Mouse (Mus musculus): Measurements from ENCODE around the gene Myh7. TPM values are rescaled to one million over a fixed set of nuclear protein-coding genes. Genes with fewer than 3 reads are reported as not detected.
A peak's percentile ranks its signal among the peaks of the same experiment; 100 is the strongest.
"Not testable (repeated sequence)": the region's sequence is repeated elsewhere in the genome, so short reads cannot be mapped to it uniquely, and the experiment has no call there.

The Myh7 gene
- total RNA-seq, 4 experiments from 2014 or later, result 10.0 to 21.2 (median 13.1) TPM

DNA sequence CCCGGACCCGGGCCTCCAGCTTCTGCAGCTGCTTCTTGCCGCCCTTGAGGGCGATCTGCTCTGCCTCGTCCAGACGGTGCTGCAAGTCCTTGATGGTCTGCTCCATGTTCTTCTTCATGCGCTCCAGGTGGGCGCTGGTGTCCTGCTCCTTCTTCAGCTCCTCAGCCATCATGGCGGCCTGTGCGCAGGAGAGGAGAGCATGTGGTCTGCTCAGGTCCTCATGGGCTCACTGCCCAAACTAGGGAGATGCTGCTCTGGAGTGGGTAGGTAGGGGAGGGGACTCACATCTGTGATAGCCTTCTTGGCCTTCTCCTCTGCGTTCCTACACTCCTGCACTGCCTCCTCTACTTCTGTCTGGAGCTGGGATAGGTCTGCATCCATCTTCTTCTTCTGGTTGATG is 21.6 kb downstream of the Myh7 start:
- not testable (repeated sequence) for DNase-seq (ENCODE audit: low spot score in 2 of 2)

DNA sequence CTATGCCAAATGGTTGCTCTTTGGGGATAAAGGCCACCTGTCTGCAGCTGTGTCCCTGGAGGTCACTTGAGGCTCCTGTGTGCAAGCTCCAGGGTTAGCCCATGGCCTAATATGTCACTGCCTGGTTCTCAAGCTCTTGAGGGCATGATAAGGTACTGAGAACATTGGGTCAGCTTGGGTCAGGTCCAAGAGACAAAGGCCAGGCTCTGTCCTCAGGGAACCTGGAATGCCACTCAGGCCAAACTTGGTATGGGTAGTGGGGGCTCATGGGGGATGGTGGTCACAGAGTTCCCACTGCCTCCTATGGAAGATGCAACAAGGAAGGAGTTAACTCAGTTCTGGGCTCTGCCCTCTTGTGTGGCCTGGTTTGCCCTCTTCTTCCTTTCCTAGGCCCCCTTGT is 26.1 kb downstream of the Myh7 start:
- DNase-seq (ENCODE audit: low spot score in 2 of 2), result no peak

- DNase-seq (ENCODE audit: low spot score in 2 of 2), result no peak
Observed at GRCm38 (mm10) chr14:54967874-54968273, 26.6 kb downstream of the Myh7 start.

GRCm38 (mm10) chr14:54966320-54966977 is 28.0 kb downstream of the Myh7 start, which contains the start of gene Myh6:
Myh6 (minus strand) TSS chr14:54966927.
- DNase-seq (ENCODE audit: low spot score in 2 of 2), result no peak

GRCm38 (mm10) chr14:54965631-54966030 is 28.8 kb downstream of the Myh7 start:
- DNase-seq (ENCODE audit: low spot score in 2 of 2), result no peak

DNA sequence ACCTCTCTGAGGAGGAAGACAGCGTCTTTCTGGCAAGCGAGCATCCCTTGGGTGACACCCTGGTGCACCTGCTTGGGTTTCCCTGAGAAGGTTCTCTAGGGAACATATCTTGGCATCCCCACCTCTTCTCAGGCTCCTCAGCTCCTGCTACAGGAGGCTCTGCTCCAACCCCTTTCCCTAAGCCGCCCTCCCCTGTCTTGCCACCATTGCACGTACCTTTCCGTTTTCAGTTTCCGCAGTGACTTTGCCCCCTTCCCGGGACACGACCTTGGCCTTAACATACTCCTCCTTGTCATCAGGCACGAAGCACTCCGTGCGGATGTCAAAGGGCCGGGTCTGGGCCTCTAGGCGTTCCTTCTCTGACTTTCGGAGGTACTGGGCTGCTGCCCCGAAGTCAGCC is 29.4 kb downstream of the Myh7 start:
- DNase-seq (ENCODE audit: low spot score in 2 of 2), result no peak

DNA sequence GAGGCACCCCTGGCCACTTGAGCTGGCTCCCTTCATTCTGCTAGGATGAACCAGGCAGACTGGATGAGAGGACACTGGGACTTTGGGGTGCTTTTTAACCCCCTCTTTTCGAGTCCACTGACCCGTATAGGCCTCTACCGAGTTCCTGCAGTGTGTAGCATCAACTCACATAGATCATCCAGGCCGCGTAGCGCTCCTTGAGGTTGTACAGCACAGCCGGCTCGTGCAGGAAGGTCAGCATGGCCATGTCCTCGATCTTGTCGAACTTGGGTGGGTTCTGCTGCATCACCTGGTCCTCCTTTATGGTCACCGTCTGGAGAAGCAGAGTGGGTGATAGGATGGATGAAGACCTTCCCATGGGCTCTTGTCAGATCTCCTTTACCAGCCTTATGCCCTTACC is 30.7 kb downstream of the Myh7 start:
- no peak for DNase-seq (ENCODE audit: low spot score in 2 of 2)

GRCm38 (mm10) chr14:54962714-54963113 is 31.7 kb downstream of the Myh7 start:
- no peak for DNase-seq (ENCODE audit: low spot score in 2 of 2)

DNA sequence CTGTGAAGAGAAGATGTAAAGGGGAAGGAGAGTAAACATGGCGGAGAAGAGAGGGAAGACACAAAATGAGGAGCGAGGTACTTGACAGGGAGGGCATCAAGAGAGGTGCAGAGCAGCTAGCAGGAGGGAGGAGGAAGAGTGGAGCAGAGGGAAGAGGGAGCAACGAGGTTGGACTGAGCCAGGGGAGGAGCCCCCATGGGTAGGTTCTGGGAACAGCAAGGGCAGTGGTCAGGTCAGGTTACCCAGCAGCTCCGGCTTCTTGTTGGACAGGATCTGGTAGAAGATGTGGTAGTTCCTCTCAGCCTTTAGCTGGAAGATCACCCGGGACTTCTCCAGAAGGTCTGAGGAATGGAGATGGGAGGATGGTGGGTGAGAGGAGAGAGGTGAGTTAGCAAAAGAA is 32.9 kb downstream of the Myh7 start:
- no peak for DNase-seq (ENCODE audit: low spot score in 2 of 2)

DNA sequence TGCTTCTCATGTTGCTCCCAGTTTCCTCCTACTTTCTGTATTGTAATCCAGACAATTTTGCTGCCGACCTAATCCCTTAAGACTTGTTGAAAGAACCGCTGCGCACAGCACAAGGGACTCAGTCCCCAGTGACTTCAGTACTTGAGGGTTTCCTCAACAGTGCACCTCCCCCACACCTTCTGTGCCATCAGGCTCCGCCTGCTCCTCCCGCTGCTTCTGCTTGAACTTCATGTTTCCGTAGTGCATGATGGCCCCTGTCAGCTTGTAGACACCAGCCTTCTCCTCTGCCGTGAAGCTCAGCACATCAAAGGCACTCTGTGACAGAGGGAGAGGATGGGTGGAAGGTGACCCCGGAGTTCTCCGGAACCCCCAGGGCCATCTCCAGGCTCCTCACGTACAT is 33.7 kb downstream of the Myh7 start:
- peak in 1 of 2 experiments; percentile 43 for DNase-seq (ENCODE audit: low spot score in 2 of 2)

GRCm38 (mm10) chr14:54959853-54960613 is 34.4 kb downstream of the Myh7 start:
- DNase-seq (ENCODE audit: low spot score in 2 of 2), result not testable (repeated sequence)

GRCm38 (mm10) chr14:54959197-54959596 is 35.2 kb downstream of the Myh7 start:
- DNase-seq (ENCODE audit: low spot score in 2 of 2), result no peak

GRCm38 (mm10) chr14:54958503-54958902 is 35.9 kb downstream of the Myh7 start:
- DNase-seq (ENCODE audit: low spot score in 2 of 2), result no peak

GRCm38 (mm10) chr14:54956533-54956932 is 37.9 kb downstream of the Myh7 start:
- DNase-seq (ENCODE audit: low spot score in 2 of 2), result no peak

GRCm38 (mm10) chr14:54955481-54955880 is 38.9 kb downstream of the Myh7 start:
- no peak for DNase-seq (ENCODE audit: low spot score in 2 of 2)

- DNase-seq (ENCODE audit: low spot score in 2 of 2), result no peak
Observed at GRCm38 (mm10) chr14:54954474-54954873, 40.0 kb downstream of the Myh7 start.

DNA sequence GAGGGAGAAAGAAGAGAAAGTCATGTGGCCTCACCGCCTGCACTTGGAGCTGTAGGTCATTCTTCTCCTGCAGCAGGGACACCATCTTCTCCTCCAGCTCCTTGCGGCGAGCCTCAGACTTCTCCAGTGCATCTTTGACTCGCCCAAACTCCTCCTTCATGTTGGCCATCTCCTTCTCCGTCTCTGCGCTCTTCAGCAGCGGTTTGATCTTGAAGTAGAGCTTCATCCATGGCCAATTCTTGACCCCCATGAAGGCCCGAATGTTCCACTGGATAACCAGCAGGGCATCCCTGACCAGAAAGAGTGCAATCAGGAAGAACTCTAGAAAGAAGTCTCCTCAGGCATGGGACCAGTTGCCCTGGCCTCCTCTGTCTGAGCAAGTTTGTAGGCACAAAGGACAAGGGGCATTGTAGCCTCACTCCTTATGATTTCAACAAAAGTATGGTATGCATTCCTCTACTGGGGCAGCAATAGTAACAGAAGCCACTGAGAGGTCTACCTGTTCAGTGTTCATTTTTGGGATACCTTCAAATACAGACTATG is 40.7 kb downstream of the Myh7 start:
- DNase-seq (ENCODE audit: low spot score in 2 of 2), result no peak

GRCm38 (mm10) chr14:54951587-54951986 is 42.8 kb downstream of the Myh7 start:
- no peak for DNase-seq (ENCODE audit: low spot score in 2 of 2)

GRCm38 (mm10) chr14:54950493-54950892 is 43.9 kb downstream of the Myh7 start:
- DNase-seq (ENCODE audit: low spot score in 2 of 2), result no peak

DNA sequence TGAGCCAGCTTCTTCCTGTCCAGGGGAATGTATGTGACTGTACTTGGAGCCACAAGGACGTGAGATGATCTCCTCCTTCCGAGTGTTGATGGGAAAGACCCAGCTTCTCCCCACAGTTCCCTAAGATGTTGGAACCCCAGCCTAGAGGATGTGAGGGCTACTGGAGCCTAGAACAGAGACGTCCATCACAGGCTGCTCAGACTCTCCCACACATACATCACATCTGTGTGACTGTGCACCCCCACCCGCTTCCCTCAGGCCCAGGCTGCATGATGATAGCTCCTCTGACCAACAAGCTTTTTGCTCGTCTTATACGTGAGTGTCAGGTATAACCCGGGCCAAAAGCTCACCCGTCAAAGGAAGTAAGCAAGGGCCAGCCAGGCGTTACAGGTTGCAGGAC is 45.6 kb downstream of the Myh7 start:
- no peak for DNase-seq (ENCODE audit: low spot score in 2 of 2)

- not testable (repeated sequence) for DNase-seq (ENCODE audit: low spot score in 2 of 2)
Observed at GRCm38 (mm10) chr14:54947008-54947407, 47.4 kb downstream of the Myh7 start.

GRCm38 (mm10) chr14:54945975-54946704 is 48.3 kb downstream of the Myh7 start:
- DNase-seq (ENCODE audit: low spot score in 2 of 2), result no peak
